Mouse (Mus musculus) ES-E14 (cell line): Measurements from ENCODE around the gene Eif2b5. TPM values are rescaled to one million over a fixed set of nuclear protein-coding genes. Genes with fewer than 3 reads are reported as not detected.
A peak's percentile ranks its signal among the peaks of the same experiment; 100 is the strongest.

Experiments used
- DNase-seq: peaks from one replicate; pipeline ENCODE4 v3.0.0-alpha.2; 2013; ENCODE audit warnings: low read depth, low spot score
- H3K27ac ChIP-seq: 2 replicates; pipeline ENCODE4 v1.5.1; 2012; ENCODE audit warnings: low read depth, mild to moderate bottlenecking, low read length, moderate library complexity, mixed read lengths; ENCODE audit not compliant: poor library complexity, insufficient read depth, severe bottlenecking
- H3K36me3 ChIP-seq: 2 replicates; pipeline ENCODE4 v1.6.1; 2012; ENCODE audit warnings: mild to moderate bottlenecking, low read length, moderate library complexity, mixed read lengths; ENCODE audit not compliant: control insufficient read depth, poor library complexity, insufficient read depth, severe bottlenecking
- H3K4me1 ChIP-seq, 2 experiments: fragments of 150-350 bp in 1 of 2; sonication (generic) in 1 of 2; 2 replicates each; pipeline ENCODE4 v1.6.1; 2012; ENCODE audit warnings: low read length in 2 of 2, mild to moderate bottlenecking in 1 of 2, mixed read lengths in 1 of 2; ENCODE audit not compliant: control insufficient read depth in 2 of 2, insufficient read depth in 2 of 2, poor library complexity in 1 of 2
- H3K4me3 ChIP-seq, 2 experiments: fragments of 150-350 bp in 1 of 2; sonication (generic) in 1 of 2; 2 replicates each; pipeline ENCODE4 v1.5.1; 2012; ENCODE audit warnings: low read length in 2 of 2, low read depth in 1 of 2, mild to moderate bottlenecking in 1 of 2, mixed read lengths in 1 of 2; ENCODE audit not compliant: insufficient read depth in 1 of 2, poor library complexity in 1 of 2, severe bottlenecking in 1 of 2
- H3K9ac ChIP-seq: 2 replicates; pipeline ENCODE4 v1.6.1; 2012; ENCODE audit warnings: low read depth, mild to moderate bottlenecking, low read length, mixed read lengths; ENCODE audit not compliant: poor library complexity, insufficient read depth, severe bottlenecking
- H3K9me3 ChIP-seq: fragments of 150-350 bp; sonication (generic); 2 replicates; pipeline ENCODE4 v1.6.1; 2012; ENCODE audit warnings: low read depth, mild to moderate bottlenecking, low read length; ENCODE audit not compliant: control insufficient read depth, insufficient read depth
- CHD2 ChIP-seq: IDR thresholded peaks from 2 replicates; pipeline ENCODE4 v1.6.1; 2014; ENCODE audit warnings: mild to moderate bottlenecking, low read depth, low read length, inconsistent platforms
- HCFC1 ChIP-seq: IDR thresholded peaks from 2 replicates; pipeline ENCODE4 v1.6.1; 2012; ENCODE audit warnings: low read length, inconsistent platforms, borderline replicate concordance; ENCODE audit not compliant: insufficient read depth
- MAFK ChIP-seq: IDR thresholded peaks from 2 replicates; pipeline ENCODE4 v1.6.1; 2014; ENCODE audit warnings: mild to moderate bottlenecking, low read depth, low read length, inconsistent platforms; ENCODE audit not compliant: insufficient read depth
- ZC3H11A ChIP-seq: IDR thresholded peaks from 2 replicates; pipeline ENCODE4 v1.6.1; 2012; ENCODE audit warnings: low read depth, mild to moderate bottlenecking, inconsistent platforms, low read length, borderline replicate concordance
- ZNF384 ChIP-seq: IDR thresholded peaks from 2 replicates; pipeline ENCODE4 v1.6.1; 2012; ENCODE audit warnings: low read depth, low read length, inconsistent platforms
- in situ Hi-C, 2 experiments: fragments of 600-800 bp; cut with MboI; formaldehyde crosslinking; loops; one replicate each; pipeline ENCODE4 v1.15.1; 2025; ENCODE audit warnings: low sequenced_read_pairs in 2 of 2, inconsistent platforms in 1 of 2; ENCODE audit not compliant: unreplicated experiment in 2 of 2
- total RNA-seq: library from RNA; depleted of rRNA; stranded (reverse); fragments of 300-350 nt; gene quantifications from 2 replicates; pipeline ENCODE4 v1.2.3, GENCODE M21; 2012

Gene Eif2b5
- total RNA-seq, 1 experiment: 173 TPM

GRCm38 (mm10) chr16:20545696-20546095 lies 47.1 kb downstream of the Eif2b5 start:
- no peak for DNase-seq
- Histone ChIP-seq H3K9me3 (no peaks in the 10 kb centered on the region), H3K9ac (no peak overlapping the region), H3K4me3 (no peak overlapping the region), H3K4me1 (peaks cover 4 to 9% of the 10 kb centered on the region in 2 experiments; a peak in 3 of 4 replicates), H3K36me3 (peaks cover 37% of the 10 kb centered on the region), H3K27ac (no peak overlapping the region)
- in situ Hi-C loops: no loop called here
- TF ChIP-seq CHD2: no peak
- TF ChIP-seq MAFK: no peak
- TF ChIP-seq HCFC1: no peak
- no peak for TF ChIP-seq ZNF384
- no peak for TF ChIP-seq ZC3H11A

- no peak for DNase-seq
- in situ Hi-C loops: no loop called here
- Histone ChIP-seq H3K9ac (peak overlapping the region; percentile 90; the same call in 1 of the 2 replicates), H3K9me3 (no peaks in the 10 kb centered on the region), H3K36me3 (peaks cover 37% of the 10 kb centered on the region), H3K4me1 (peaks cover 4 to 5% of the 10 kb centered on the region in 2 experiments; a peak in 3 of 4 replicates), H3K4me3 (peak overlapping the region; percentile 71 to 87), H3K27ac (peak overlapping the region; percentile 87; the same call in 1 of the 2 replicates)
- TF ChIP-seq MAFK (no peak), ZC3H11A (no peak)
Observed at GRCm38 (mm10) chr16:20547423-20547822, 48.8 kb downstream of the Eif2b5 start.

GRCm38 (mm10) chr16:20548096-20548948 lies 49.7 kb downstream of the Eif2b5 start, which contains the start of gene Abcf3:
TSS of gene Abcf3 (plus strand) at chr16:20548577.
- H3K9me3 ChIP-seq: no peaks in the 10 kb centered on the region
- H3K4me3 ChIP-seq: peak within 1 kb of the TSS; percentile 81 to 89
- H3K9ac ChIP-seq: peak within 1 kb of the TSS; percentile 93
- peaks cover 4 to 5% of the 10 kb centered on the region in 2 experiments; a peak in 3 of 4 replicates for H3K4me1 ChIP-seq
- peak within 1 kb of the TSS; percentile 87 for H3K27ac ChIP-seq
- in situ Hi-C loops: no loop called here
- TF ChIP-seq HCFC1 (peak; percentile 52; the same call in 1 of the 2 replicates), ZC3H11A (no peak), CHD2 (no peak), ZNF384 (no peak), MAFK (peak; percentile 95)
- peak; percentile 99 for DNase-seq
- peaks cover 35% of the 10 kb centered on the region for H3K36me3 ChIP-seq

- Histone ChIP-seq H3K4me1 (peaks cover 4 to 5% of the 10 kb centered on the region in 2 experiments; a peak in 3 of 4 replicates), H3K9ac (peak overlapping the region; percentile 93), H3K27ac (no peak overlapping the region), H3K36me3 (peaks cover 31% of the 10 kb centered on the region), H3K9me3 (no peaks in the 10 kb centered on the region), H3K4me3 (peak overlapping the region; percentile 81 to 89)
- DNase-seq: no peak
- no peak for TF ChIP-seq ZNF384
- TF ChIP-seq CHD2: no peak
- no peak for TF ChIP-seq MAFK
- TF ChIP-seq HCFC1: no peak
- in situ Hi-C loops: no loop called here
Observed at GRCm38 (mm10) chr16:20549161-20549560, 50.5 kb downstream of the Eif2b5 start.
